Mouse (Mus musculus) CH12.LX (cell line): ENCODE measurements around the gene Hoxd8.

Source experiments
- CTCF ChIP-seq, 2 experiments: IDR thresholded peaks in 1 of 2; conservative IDR thresholded peaks in 1 of 2; 2 replicates each; pipeline ENCODE4 v1.5.1; 2011 to 2012; ENCODE audit warnings: low read depth in 2 of 2, low read length in 2 of 2, improper control_type of control experiment in 1 of 2, inconsistent platforms in 1 of 2, mild to moderate bottlenecking in 1 of 2, moderate library complexity in 1 of 2
- E2F4 ChIP-seq: IDR thresholded peaks from 2 replicates; pipeline ENCODE4 v1.6.1; 2011; ENCODE audit warnings: low read depth, low read length, improper control_type of control experiment; ENCODE audit not compliant: insufficient replicate concordance
- EP300 ChIP-seq: IDR thresholded peaks from 2 replicates; pipeline ENCODE4 v1.6.1; 2011; ENCODE audit warnings: low read length, improper control_type of control experiment
- GABPA ChIP-seq: IDR thresholded peaks from 2 replicates; pipeline ENCODE4 v1.6.1; 2012; ENCODE audit warnings: low read depth, low read length, improper control_type of control experiment, inconsistent platforms; ENCODE audit not compliant: insufficient replicate concordance
- MAZ ChIP-seq: IDR thresholded peaks from 2 replicates; pipeline ENCODE4 v1.6.1; 2012; ENCODE audit warnings: low read depth, mild to moderate bottlenecking, inconsistent platforms, low read length, improper control_type of control experiment, moderate library complexity
- MEF2A ChIP-seq: IDR thresholded peaks from 2 replicates; pipeline ENCODE4 v1.6.1; 2014; ENCODE audit warnings: low read depth, mild to moderate bottlenecking, inconsistent platforms, low read length, improper control_type of control experiment, borderline replicate concordance
- MXI1 ChIP-seq: IDR thresholded peaks from 2 replicates; pipeline ENCODE4 v1.6.1; 2011; ENCODE audit warnings: mild to moderate bottlenecking, low read depth, low read length, improper control_type of control experiment
- NRF1 ChIP-seq: IDR thresholded peaks from 2 replicates; pipeline ENCODE4 v1.6.1; 2014; ENCODE audit warnings: low read depth, mild to moderate bottlenecking, inconsistent platforms, low read length, improper control_type of control experiment, moderate library complexity
- POLR2A ChIP-seq: IDR thresholded peaks from 2 replicates; pipeline ENCODE4 v1.6.1; 2011; ENCODE audit warnings: low read depth, mild to moderate bottlenecking, improper control_type of control experiment, low read length
- POLR2AphosphoS2 ChIP-seq: IDR thresholded peaks from 2 replicates; pipeline ENCODE4 v1.6.1; 2011; ENCODE audit warnings: low read depth, low read length, improper control_type of control experiment
- SMC3 ChIP-seq: IDR thresholded peaks from 2 replicates; pipeline ENCODE4 v1.6.1; 2011; ENCODE audit warnings: low read depth, low read length, improper control_type of control experiment
- UBTF ChIP-seq: IDR thresholded peaks from 2 replicates; pipeline ENCODE4 v1.6.1; 2012; ENCODE audit warnings: low read depth, mild to moderate bottlenecking, inconsistent platforms, low read length, improper control_type of control experiment, moderate library complexity
- USF1 ChIP-seq: IDR thresholded peaks from 2 replicates; pipeline ENCODE4 v1.6.1; 2014; ENCODE audit warnings: low read depth, mild to moderate bottlenecking, inconsistent platforms, low read length, improper control_type of control experiment

DNA sequence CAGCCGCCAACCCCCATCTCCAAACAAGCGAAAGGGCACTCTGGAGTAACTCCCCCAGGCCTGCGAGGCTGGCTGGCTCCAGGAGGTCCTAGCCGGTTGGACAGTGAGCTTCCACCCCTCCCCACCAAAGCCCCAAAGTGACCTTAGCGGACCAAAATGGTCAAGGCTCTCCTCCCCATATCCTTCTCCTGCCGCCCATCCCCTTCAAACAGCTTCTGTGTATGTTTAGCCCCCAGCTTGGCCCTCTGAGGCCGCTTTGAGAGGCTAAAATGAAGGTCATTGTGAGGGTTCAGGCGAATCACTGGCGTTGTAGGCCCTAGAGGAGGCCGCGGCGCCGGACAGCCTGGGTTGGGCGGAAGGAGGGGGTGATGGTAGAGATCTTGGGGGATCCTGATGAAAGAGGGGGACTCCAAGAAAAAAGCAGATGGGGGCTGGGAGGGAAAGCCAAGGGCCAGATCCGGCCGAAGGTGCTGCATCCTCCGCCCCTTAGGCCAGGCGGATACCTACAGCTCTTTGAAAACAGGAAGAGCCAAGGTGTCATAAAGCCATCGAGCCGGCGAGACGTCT is 3.8 kb upstream of the Hoxd8 start:
- TF ChIP-seq CTCF (conservative IDR thresholded peaks at IDR 0.05 in 1 of 2, IDR thresholded peaks at IDR 0.05 in 1 of 2; ENCODE audit: low read depth in 2 of 2, low read length in 2 of 2) (no peak), UBTF (no peak), POLR2A (no peak), EP300 (no peak), MAZ (no peak), MEF2A (no peak), USF1 (no peak), POLR2AphosphoS2 (no peak), MXI1 (no peak), NRF1 (no peak), SMC3 (no peak), GABPA (no peak), E2F4 (no peak)
